Mouse (Mus musculus): Measurements from ENCODE around the gene Hbs1l. TPM values are rescaled to one million over a fixed set of nuclear protein-coding genes. Genes with fewer than 3 reads are reported as not detected.

Gene Hbs1l
- total and polyA plus RNA-seq, 2 experiments = 17.1 to 78.1 TPM

- no peak for DNase-seq (ENCODE audit: extremely low read depth, low read depth, low spot score)
- Histone ChIP-seq H3K27ac (replicated peaks; ENCODE audit: insufficient read depth, low read depth, low read length) (no peak overlapping the region), H3K4me3 (ENCODE audit: insufficient read depth, low read depth, low read length) (no peak overlapping the region), H3K79me2 (ENCODE audit: control insufficient read depth, insufficient read depth, low read length) (peaks cover 3% of the 10 kb centered on the region; the same call in 1 of the 2 replicates), H3K9ac (ENCODE audit: low read depth, low read length) (no peak overlapping the region), H3K4me1 (ENCODE audit: control insufficient read depth, insufficient read depth, low read length) (no peaks in the 10 kb centered on the region), H3K36me3 (ENCODE audit: control insufficient read depth, insufficient read depth, low read length) (peaks cover 25% of the 10 kb centered on the region), H3K27me3 (ENCODE audit: control insufficient read depth, insufficient read depth, low read length) (no peaks in the 10 kb centered on the region)
- TF ChIP-seq POLR2A (IDR thresholded peaks at IDR 0.05; ENCODE audit: extremely low read depth, insufficient read depth, low read length) = no peak
- TF ChIP-seq CTCF (IDR thresholded peaks at IDR 0.05; ENCODE audit: low read depth, low read length) = no peak
- WGBS = 47% methylated on average over 7 of the region's 7 CpGs
Observed at GRCm38 (mm10) chr10:21334349-21335105, 38.7 kb downstream of the Hbs1l start.

- peaks cover 23% of the 10 kb centered on the region for H3K36me3 ChIP-seq (ENCODE audit: control insufficient read depth, insufficient read depth, low read length)
- H3K27ac ChIP-seq (replicated peaks; ENCODE audit: insufficient read depth, low read depth, low read length) = no peak overlapping the region
- no peak for TF ChIP-seq POLR2A (IDR thresholded peaks at IDR 0.05; ENCODE audit: extremely low read depth, insufficient read depth, low read length)
- TF ChIP-seq CTCF (IDR thresholded peaks at IDR 0.05; ENCODE audit: low read depth, low read length) = no peak
- no peak overlapping the region for H3K9ac ChIP-seq (ENCODE audit: low read depth, low read length)
- H3K4me3 ChIP-seq (ENCODE audit: insufficient read depth, low read depth, low read length) = no peak overlapping the region
- peaks cover 3% of the 10 kb centered on the region; the same call in 1 of the 2 replicates for H3K79me2 ChIP-seq (ENCODE audit: control insufficient read depth, insufficient read depth, low read length)
- H3K27me3 ChIP-seq (ENCODE audit: control insufficient read depth, insufficient read depth, low read length) = no peaks in the 10 kb centered on the region
- WGBS = 86% methylated on average over 5 of the region's 5 CpGs
- no peaks in the 10 kb centered on the region for H3K4me1 ChIP-seq (ENCODE audit: control insufficient read depth, insufficient read depth, low read length)
- no peak for DNase-seq (ENCODE audit: extremely low read depth, low read depth, low spot score)
Observed at GRCm38 (mm10) chr10:21335534-21335933, 39.8 kb downstream of the Hbs1l start.

GRCm38 (mm10) chr10:21337191-21337590 is 41.4 kb downstream of the Hbs1l start:
- peak; percentile 26 for DNase-seq (ENCODE audit: extremely low read depth, low read depth, low spot score)
- WGBS = 81% methylated on average over 2 of the region's 2 CpGs
- Histone ChIP-seq H3K27ac (replicated peaks; ENCODE audit: insufficient read depth, low read depth, low read length) (no peak overlapping the region), H3K4me3 (ENCODE audit: insufficient read depth, low read depth, low read length) (no peak overlapping the region), H3K4me1 (ENCODE audit: control insufficient read depth, insufficient read depth, low read length) (no peaks in the 10 kb centered on the region), H3K27me3 (ENCODE audit: control insufficient read depth, insufficient read depth, low read length) (no peaks in the 10 kb centered on the region), H3K79me2 (ENCODE audit: control insufficient read depth, insufficient read depth, low read length) (no peaks in the 10 kb centered on the region; the same call in 1 of the 2 replicates), H3K9ac (ENCODE audit: low read depth, low read length) (no peak overlapping the region), H3K36me3 (ENCODE audit: control insufficient read depth, insufficient read depth, low read length) (peaks cover 30% of the 10 kb centered on the region)
- TF ChIP-seq POLR2A (IDR thresholded peaks at IDR 0.05; ENCODE audit: extremely low read depth, insufficient read depth, low read length) (no peak), CTCF (IDR thresholded peaks at IDR 0.05; ENCODE audit: low read depth, low read length) (peak; percentile 35)

- Histone ChIP-seq H3K36me3 (ENCODE audit: control insufficient read depth, insufficient read depth, low read length) (peaks cover 59% of the 10 kb centered on the region), H3K27ac (replicated peaks; ENCODE audit: insufficient read depth, low read depth, low read length) (no peak overlapping the region), H3K4me3 (ENCODE audit: insufficient read depth, low read depth, low read length) (no peak overlapping the region), H3K79me2 (ENCODE audit: control insufficient read depth, insufficient read depth, low read length) (no peaks in the 10 kb centered on the region; the same call in 1 of the 2 replicates), H3K4me1 (ENCODE audit: control insufficient read depth, insufficient read depth, low read length) (no peaks in the 10 kb centered on the region), H3K27me3 (ENCODE audit: control insufficient read depth, insufficient read depth, low read length) (no peaks in the 10 kb centered on the region), H3K9ac (ENCODE audit: low read depth, low read length) (no peak overlapping the region)
- no peak for DNase-seq (ENCODE audit: extremely low read depth, low read depth, low spot score)
- TF ChIP-seq CTCF (IDR thresholded peaks at IDR 0.05; ENCODE audit: low read depth, low read length) (no peak), POLR2A (IDR thresholded peaks at IDR 0.05; ENCODE audit: extremely low read depth, insufficient read depth, low read length) (no peak)
- 92% methylated on average over 14 of the region's 14 CpGs for WGBS
Observed at GRCm38 (mm10) chr10:21341706-21342105, 45.9 kb downstream of the Hbs1l start.

- TF ChIP-seq POLR2A (IDR thresholded peaks at IDR 0.05; ENCODE audit: extremely low read depth, insufficient read depth, low read length) (no peak), CTCF (IDR thresholded peaks at IDR 0.05; ENCODE audit: low read depth, low read length) (no peak)
- Histone ChIP-seq H3K4me3 (ENCODE audit: insufficient read depth, low read depth, low read length) (no peak overlapping the region), H3K27ac (replicated peaks; ENCODE audit: insufficient read depth, low read depth, low read length) (no peak overlapping the region), H3K36me3 (ENCODE audit: control insufficient read depth, insufficient read depth, low read length) (peaks cover 58% of the 10 kb centered on the region), H3K9ac (ENCODE audit: low read depth, low read length) (no peak overlapping the region), H3K79me2 (ENCODE audit: control insufficient read depth, insufficient read depth, low read length) (no peaks in the 10 kb centered on the region; the same call in 1 of the 2 replicates), H3K27me3 (ENCODE audit: control insufficient read depth, insufficient read depth, low read length) (no peaks in the 10 kb centered on the region), H3K4me1 (ENCODE audit: control insufficient read depth, insufficient read depth, low read length) (no peaks in the 10 kb centered on the region)
- no peak for DNase-seq (ENCODE audit: extremely low read depth, low read depth, low spot score)
- 93% methylated on average over 11 of the region's 11 CpGs for WGBS
Observed at GRCm38 (mm10) chr10:21342331-21343005, 46.7 kb downstream of the Hbs1l start.

All from liver, adult 2 months (tissue).